Mouse (Mus musculus) intestine, postnatal 0 days (tissue): ENCODE data around the gene Aasdhppt. TPM values are rescaled to one million over a fixed set of nuclear protein-coding genes. Genes with fewer than 3 reads are reported as not detected.
A peak's percentile ranks its signal among the peaks of the same experiment; 100 is the strongest.

Source experiments
- ATAC-seq: fragments of 200-750 bp; cut with Nextera tagmentation; 2 replicates; pipeline ENCODE4 v1.8.0; 2017; ENCODE audit warnings: mild to moderate bottlenecking, moderate TSS enrichment, moderate library complexity
- H3K27ac ChIP-seq: fragments of 300-500 bp; sonication (generic); 2 replicates; pipeline ENCODE4 v1.5.1; 2014; ENCODE audit warnings: mild to moderate bottlenecking, low read depth, low read length, moderate library complexity
- H3K27me3 ChIP-seq: fragments of 300-500 bp; sonication (generic); replicated peaks from 2 replicates; pipeline ENCODE4 v1.6.1; 2014; ENCODE audit warnings: low read length, mixed read lengths; ENCODE audit not compliant: control insufficient read depth, insufficient read depth
- H3K36me3 ChIP-seq: fragments of 300-500 bp; sonication (generic); 2 replicates; pipeline ENCODE4 v1.6.1; 2014; ENCODE audit warnings: mild to moderate bottlenecking, moderate library complexity; ENCODE audit not compliant: control insufficient read depth, insufficient read depth
- H3K4me1 ChIP-seq: fragments of 300-500 bp; sonication (generic); replicated peaks from 2 replicates; pipeline ENCODE4 v1.6.1; 2014; ENCODE audit warnings: antibody characterized with exemption, low read length, mixed read lengths; ENCODE audit not compliant: control insufficient read depth, insufficient read depth
- H3K4me2 ChIP-seq: fragments of 300-500 bp; sonication (generic); replicated peaks from 2 replicates; pipeline ENCODE4 v1.6.1; 2014; ENCODE audit warnings: low read depth, mild to moderate bottlenecking, moderate library complexity
- H3K4me3 ChIP-seq: fragments of 300-500 bp; sonication (generic); 2 replicates; pipeline ENCODE4 v1.5.1; 2014; ENCODE audit warnings: low read depth, low read length
- H3K9ac ChIP-seq: fragments of 300-500 bp; sonication (generic); 2 replicates; pipeline ENCODE4 v1.6.1; 2014; ENCODE audit warnings: mild to moderate bottlenecking, low read depth, low read length
- H3K9me3 ChIP-seq: fragments of 300-500 bp; sonication (generic); 2 replicates; pipeline ENCODE4 v1.6.1; 2016; ENCODE audit warnings: mixed run types; ENCODE audit not compliant: control insufficient read depth
- CTCF ChIP-seq: sonication (generic); IDR thresholded peaks from 2 replicates; pipeline ENCODE4 v1.5.1; 2016; ENCODE audit warnings: low read depth, mild to moderate bottlenecking, control low read depth, antibody characterized with exemption, moderate library complexity
- WGBS: fragments of 180-500 bp; shearing (Covaris S2); extraction: QIAGEN DNeasy Blood & Tissue Kit; methylation state at CpG from one replicate; pipeline ENCODE4 v1.1.7; 2014; 5-methylcytosine and 5-hydroxymethylcytosine counted together
- polyA plus RNA-seq: library from polyadenylated mRNA; unstranded; fragments of >200 nt; fragmentation: Nextera tagmentation; extraction: Ambion mirVana; gene quantifications from 2 replicates; pipeline ENCODE4 v1.2.1, GENCODE M21; 2015

Gene Aasdhppt
- polyA plus RNA-seq, 1 experiment from 2014 or later, result 17.4 TPM

- Histone ChIP-seq H3K4me2 (peak overlapping the region; percentile 79), H3K27me3 (no peaks in the 10 kb centered on the region), H3K27ac (no peak overlapping the region), H3K9me3 (no peaks in the 10 kb centered on the region), H3K4me3 (peak overlapping the region; percentile 80; the same call in 1 of the 2 replicates), H3K36me3 (no peaks in the 10 kb centered on the region), H3K4me1 (peaks cover 8% of the 10 kb centered on the region; the same call in 1 of the 2 replicates), H3K9ac (no peak overlapping the region)
- WGBS, result 58% methylated on average over 3 of the region's 3 CpGs
- no peak for ATAC-seq
- no peak for TF ChIP-seq CTCF
Measured at GRCm38 (mm10) chr9:4310706-4311105, 1.4 kb upstream of the Aasdhppt start.

GRCm38 (mm10) chr9:4308628-4309350 lies 482 bp downstream of the Aasdhppt start:
- Histone ChIP-seq H3K27me3 (no peaks in the 10 kb centered on the region), H3K4me3 (peak overlapping the region; percentile 80), H3K4me2 (peak overlapping the region; percentile 81), H3K27ac (peak overlapping the region; percentile 68), H3K36me3 (no peaks in the 10 kb centered on the region), H3K9ac (peak overlapping the region; percentile 81), H3K4me1 (peaks cover 8% of the 10 kb centered on the region; the same call in 1 of the 2 replicates), H3K9me3 (no peaks in the 10 kb centered on the region)
- no peak for TF ChIP-seq CTCF
- WGBS, result under 1% methylated on average over 36 of the region's 36 CpGs
- ATAC-seq, result peak; percentile 56

GRCm38 (mm10) chr9:4304867-4305266 lies 4.4 kb downstream of the Aasdhppt start:
- Histone ChIP-seq H3K9ac (no peak overlapping the region), H3K27ac (no peak overlapping the region), H3K4me1 (no peaks in the 10 kb centered on the region), H3K4me2 (no peak overlapping the region), H3K36me3 (peaks cover 11% of the 10 kb centered on the region), H3K9me3 (no peaks in the 10 kb centered on the region), H3K4me3 (no peak overlapping the region), H3K27me3 (no peaks in the 10 kb centered on the region)
- WGBS, result 41% methylated on average over 1 of the region's 1 CpGs
- TF ChIP-seq CTCF, result peak; percentile 37
- ATAC-seq, result no peak

- Histone ChIP-seq H3K4me3 (no peak overlapping the region), H3K9me3 (no peaks in the 10 kb centered on the region), H3K27ac (no peak overlapping the region), H3K4me1 (no peaks in the 10 kb centered on the region), H3K27me3 (no peaks in the 10 kb centered on the region), H3K4me2 (no peak overlapping the region), H3K36me3 (peaks cover 23% of the 10 kb centered on the region), H3K9ac (no peak overlapping the region)
- no peak for ATAC-seq
- TF ChIP-seq CTCF, result no peak
- 63% methylated on average over 2 of the region's 2 CpGs for WGBS
Measured at GRCm38 (mm10) chr9:4300466-4300865, 8.8 kb downstream of the Aasdhppt start.

- no peak for TF ChIP-seq CTCF
- Histone ChIP-seq H3K4me3 (no peak overlapping the region), H3K27me3 (no peaks in the 10 kb centered on the region), H3K36me3 (no peaks in the 10 kb centered on the region), H3K9me3 (no peaks in the 10 kb centered on the region), H3K4me2 (no peak overlapping the region), H3K4me1 (no peaks in the 10 kb centered on the region), H3K27ac (no peak overlapping the region), H3K9ac (no peak overlapping the region)
- 21% methylated on average over 3 of the region's 3 CpGs for WGBS
- no peak for ATAC-seq
Measured at GRCm38 (mm10) chr9:4283850-4284249, 25.4 kb downstream of the Aasdhppt start.

- no peaks in the 10 kb centered on the region for H3K4me1 ChIP-seq
- no peak overlapping the region for H3K4me2 ChIP-seq
- H3K9ac ChIP-seq, result no peak overlapping the region
- WGBS, result 94% methylated on average over 3 of the region's 3 CpGs
- H3K4me3 ChIP-seq, result no peak overlapping the region
- no peaks in the 10 kb centered on the region for H3K9me3 ChIP-seq
- TF ChIP-seq CTCF, result no peak
- H3K27ac ChIP-seq, result no peak overlapping the region
- ATAC-seq, result no peak
- H3K27me3 ChIP-seq, result no peaks in the 10 kb centered on the region
- no peaks in the 10 kb centered on the region for H3K36me3 ChIP-seq
Measured at GRCm38 (mm10) chr9:4266881-4267280, 42.4 kb downstream of the Aasdhppt start.
